Mouse (Mus musculus) WW6 (cell line): ENCODE measurements around the gene Prss41.
A peak's percentile ranks its signal among the peaks of the same experiment; 100 is the strongest.
"Not testable (repeated sequence)": the region's sequence is repeated elsewhere in the genome, so short reads cannot be mapped to it uniquely, and the experiment has no call there.

ENCODE experiments used
- DNase-seq: peaks from one replicate; pipeline ENCODE4 v3.0.0-alpha.2; 2013; ENCODE audit warnings: low read depth, low spot score

Prss41 gene

DNA sequence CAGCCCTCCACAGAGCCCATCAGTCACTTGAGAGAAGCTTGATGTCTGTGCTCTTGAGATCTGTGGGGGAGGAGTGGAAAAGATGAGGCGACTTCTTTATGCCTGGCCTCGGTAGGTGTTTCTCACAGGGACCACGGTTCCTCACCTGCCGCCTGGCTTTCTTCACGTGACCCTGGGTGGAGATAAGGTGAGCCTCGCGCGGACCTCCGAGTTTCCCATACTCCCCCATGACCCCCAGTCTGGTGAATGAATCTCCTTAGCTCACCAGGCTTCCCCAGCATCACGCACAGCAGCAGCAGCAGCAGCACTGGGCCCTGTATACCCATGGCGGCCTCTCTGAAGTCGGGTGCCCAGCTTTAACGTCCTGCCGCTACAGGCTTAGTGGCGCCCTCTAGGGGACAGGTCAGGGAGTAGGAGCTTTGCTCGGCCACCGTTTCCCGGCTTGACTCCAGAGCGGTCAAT, at the start of gene Prss41, which contains the start of gene Prss32:
TSS of gene Prss41 (minus strand) at position 361 of the 462 bp plus-strand sequence.
TSS of gene Prss32 (plus strand) at position 44 of the 462 bp plus-strand sequence.
- no peak for DNase-seq

DNA sequence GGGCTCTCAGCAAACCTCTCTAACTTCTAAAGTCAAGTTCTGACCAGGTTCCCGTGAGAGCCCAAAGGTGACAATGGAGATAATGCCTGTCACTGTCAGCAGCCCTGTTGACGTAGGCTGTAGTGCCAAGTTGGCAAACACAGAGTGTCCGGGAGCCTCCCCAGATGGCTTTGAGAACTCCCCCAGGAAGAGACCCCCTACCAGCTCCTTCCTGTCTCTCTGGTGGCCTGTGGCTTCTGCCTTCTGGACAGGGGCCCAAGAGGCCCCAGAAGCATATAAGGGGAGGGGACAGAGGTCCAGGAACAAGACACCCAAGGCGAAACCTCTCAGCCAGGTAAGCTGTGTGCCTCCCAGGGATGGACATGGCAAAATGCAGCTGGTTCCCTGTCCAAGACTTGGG, 36.6 kb upstream of the Prss41 start, which contains the start of the genes Dcpp1 and Dcpp2:
TSS of gene Dcpp1 (plus strand) at position 301 of the 400 bp plus-strand sequence.
TSS of gene Dcpp2 (plus strand) at position 305 of the 400 bp plus-strand sequence.
- DNase-seq: not testable (repeated sequence)

DNA sequence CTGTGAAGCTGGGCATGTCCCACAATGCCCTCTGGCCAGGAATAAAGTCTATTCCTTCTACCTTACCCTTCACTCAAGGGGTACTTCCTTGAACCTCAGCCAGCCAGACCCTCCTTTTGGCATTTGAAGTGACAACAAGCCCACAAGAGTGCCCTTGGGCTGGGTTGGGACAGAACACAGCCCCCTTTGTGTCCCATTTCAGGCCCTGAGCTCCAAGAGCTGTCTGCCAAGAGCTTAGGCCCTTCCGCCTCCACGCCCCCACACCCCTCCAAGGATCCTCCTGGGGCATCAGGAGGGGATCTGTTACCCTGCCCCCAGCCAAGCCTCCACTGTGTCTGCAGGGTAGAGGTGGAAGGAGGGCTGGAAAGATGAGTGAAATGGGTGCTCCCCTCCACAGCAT, 33.2 kb upstream of the Prss41 start:
- DNase-seq: no peak

DNA sequence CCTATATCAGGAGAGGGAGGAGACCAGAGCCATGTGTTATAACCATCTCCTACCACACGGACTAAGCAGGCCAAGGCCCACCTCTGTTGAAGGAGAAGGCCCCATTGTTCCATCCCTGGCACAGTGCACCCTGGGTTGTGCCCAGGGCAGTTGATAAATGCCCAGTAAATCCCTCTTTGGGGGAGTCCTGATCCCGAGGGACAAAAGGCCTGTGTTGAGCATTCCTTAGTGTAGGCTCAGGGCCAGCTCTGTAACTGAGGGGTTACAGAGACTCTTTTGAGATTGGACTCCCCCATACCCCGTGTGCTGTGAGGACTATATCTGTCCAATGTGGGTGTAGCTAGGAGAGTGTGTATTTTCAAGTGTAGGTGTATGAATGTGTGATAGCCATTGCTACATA, 32.8 kb upstream of the Prss41 start:
- no peak for DNase-seq

DNA sequence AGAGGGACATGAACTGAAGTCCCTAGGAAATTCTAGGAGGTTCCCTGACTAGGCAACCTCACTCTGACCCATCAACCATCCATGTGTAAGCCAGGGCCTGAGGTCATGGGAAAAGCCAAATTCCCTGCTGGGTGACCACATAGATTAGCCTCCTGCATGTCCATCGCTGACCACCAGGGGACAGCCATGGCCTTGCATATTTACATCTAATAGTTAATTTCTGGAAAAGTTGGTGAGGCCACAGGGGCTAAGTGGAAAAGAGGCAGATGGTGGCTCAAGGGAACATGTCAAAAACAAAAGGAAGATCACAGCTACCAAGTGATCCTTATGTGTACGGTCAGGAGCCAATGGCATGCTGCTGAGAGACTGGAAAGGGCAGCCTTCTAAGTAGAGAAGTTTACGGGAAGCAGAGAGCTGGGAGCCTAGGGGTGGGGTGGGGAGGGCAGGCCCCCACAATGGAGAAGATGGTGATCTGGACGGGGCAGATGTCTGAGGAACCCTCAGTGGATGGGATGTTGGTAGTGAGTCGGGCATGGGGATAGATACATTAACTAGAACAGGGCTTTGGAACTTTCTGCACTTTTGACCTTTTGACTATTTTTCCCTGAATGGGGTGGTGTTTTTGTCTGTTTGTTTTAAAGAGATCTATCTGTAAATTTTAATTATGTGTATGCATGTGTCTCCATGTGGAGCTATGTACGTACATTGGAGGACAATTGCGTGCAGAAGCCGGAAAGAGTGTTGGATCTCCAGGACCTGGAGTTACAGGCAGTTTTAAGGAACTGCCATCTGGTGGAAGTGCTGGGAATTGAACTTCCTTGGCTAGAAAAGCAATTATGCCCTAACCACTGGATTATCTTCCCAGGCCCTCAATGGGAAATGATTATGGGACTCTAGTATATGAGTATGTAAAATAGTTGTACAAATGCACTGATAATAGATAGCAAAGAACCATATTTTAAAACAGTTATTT, 30.2 kb upstream of the Prss41 start:
- DNase-seq: peak; percentile 26

DNA sequence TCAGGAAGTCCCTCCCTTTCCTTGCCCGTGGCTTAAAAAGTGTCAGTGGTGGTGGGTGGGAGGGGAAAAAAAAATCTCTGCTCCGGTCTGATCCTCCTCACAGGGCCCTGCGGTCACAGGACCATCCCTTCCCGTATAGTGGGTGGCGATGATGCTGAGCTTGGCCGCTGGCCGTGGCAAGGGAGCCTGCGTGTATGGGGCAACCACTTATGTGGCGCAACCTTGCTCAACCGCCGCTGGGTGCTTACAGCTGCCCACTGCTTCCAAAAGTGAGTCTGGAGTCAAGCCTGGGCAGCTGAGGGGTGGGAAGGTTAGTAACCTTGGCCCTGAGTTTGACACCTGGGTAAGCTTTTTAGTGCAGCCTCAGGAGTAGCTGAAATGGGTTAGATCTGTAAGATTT, 24.5 kb upstream of the Prss41 start:
- DNase-seq: no peak

DNA sequence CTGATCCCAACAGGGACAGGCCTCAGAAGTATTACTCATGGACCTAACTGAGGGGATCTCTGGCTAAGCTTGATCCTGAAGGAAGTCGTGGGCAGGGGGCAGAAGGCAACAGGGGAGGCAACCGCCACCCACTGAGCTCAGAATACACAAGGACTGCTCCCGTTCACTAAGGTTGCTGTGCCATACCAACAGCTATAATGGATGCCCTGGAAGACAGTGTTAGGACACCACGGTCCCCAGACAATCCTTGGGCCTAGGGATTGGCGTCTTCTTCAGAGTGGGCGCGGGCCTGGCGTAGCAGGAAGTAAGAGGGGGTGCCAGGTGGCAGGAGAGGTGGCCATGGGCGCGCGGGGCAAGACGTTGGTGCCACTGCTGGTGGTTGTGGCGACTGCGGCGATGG, 23.8 kb upstream of the Prss41 start, which contains the start of gene Prss21:
TSS of gene Prss21 (plus strand) at position 301 of the 400 bp plus-strand sequence.
- no peak for DNase-seq

DNA sequence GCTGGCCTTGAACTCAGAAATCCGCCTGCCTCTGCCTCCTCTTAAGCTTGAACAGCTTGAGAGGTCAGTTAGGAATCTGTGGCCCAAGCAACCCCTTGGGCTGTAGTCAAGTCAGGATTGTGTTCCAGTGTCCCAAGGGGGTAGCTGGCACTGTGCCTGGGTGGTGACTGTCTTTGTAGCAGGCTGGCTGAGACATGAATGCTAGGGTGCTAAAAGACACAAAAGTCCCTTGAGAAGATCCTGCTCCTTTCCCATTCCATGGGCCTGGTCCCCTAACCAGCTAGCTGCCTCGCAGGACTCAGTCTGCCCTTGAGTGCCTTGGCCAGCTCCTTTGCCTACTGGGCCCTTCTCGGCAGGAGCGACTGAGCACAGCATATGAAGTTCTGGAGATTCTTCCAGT, 19.0 kb upstream of the Prss41 start:
- DNase-seq: no peak

DNA sequence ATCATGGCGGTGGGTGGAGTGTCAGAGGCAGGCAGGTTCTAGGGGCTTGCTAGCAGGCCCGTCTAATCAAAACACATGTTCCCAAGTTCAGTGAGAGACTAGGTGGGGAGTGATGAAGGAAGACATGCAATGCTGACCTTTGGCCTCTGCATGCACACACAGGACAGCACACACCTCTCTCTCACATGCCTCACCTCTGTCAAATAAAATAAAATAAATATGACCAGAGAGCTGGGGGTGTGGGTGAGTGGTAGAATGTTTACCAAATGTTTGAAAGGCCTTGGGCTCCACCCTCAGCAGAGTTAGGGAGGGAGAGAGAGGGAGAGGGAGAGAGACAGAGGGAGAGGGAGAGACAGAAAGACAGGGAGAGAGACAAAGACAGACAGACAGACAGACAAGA, 13.9 kb upstream of the Prss41 start:
- DNase-seq: no peak

DNA sequence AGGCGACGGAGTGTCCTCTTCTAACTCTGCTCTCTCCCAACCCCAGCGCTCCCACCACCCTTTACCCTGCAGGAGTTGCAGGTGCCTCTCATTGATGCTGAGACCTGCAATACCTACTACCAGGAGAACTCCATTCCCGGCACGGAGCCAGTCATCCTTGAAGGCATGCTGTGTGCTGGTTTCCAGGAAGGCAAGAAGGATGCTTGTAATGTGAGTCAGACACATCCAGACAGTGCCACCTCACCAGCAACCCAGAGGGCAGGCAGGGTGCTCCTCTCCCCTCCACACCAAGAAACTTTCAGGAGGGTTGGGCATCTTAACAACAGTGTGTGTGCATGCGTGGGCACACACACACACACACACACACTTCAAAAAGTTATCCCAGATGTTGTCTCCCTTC, 13.2 kb upstream of the Prss41 start:
- no peak for DNase-seq

DNA sequence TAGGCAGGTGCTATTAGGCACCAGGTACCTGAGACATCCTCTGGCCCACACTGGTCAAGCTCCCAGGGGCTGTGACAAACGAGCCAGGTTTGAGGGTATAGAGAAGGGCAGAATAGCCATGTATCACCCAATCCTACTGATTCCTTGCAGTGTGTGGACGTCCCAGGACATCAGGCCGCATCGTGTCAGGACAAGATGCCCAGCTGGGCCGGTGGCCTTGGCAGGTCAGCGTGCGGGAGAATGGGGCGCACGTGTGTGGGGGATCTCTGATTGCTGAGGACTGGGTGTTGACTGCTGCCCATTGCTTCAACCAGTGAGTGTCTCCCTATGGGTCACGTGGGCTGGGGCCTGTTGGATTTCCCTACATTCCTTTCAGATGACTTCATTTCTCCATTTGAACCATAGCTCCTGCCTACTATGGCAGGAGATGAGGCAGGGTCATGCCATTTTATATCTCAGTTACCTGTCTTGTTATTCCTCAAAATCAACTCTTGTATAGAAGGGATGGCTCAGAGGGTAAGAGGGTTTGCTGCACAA, 10.3 kb upstream of the Prss41 start:
- DNase-seq: no peak

DNA sequence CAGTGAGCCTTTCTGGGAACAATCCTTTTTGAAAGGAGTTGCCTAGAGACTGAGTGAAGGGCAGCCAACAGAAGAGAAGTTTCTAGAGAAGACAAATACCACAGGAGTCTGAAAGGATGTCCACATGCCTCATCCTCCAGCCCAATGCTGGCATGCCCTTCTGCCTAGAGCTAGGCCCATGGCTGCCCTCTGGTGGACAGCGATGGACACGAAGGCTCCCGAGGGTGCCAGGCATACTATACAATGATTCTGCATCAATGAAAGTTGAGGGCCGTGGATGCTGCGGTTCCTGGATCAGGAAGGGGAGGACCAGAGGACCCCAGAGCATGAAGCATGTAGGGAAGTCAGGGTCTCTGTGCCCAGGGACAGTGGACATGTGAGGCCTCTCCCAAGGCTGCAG, 9.3 kb upstream of the Prss41 start:
- no peak for DNase-seq

DNA sequence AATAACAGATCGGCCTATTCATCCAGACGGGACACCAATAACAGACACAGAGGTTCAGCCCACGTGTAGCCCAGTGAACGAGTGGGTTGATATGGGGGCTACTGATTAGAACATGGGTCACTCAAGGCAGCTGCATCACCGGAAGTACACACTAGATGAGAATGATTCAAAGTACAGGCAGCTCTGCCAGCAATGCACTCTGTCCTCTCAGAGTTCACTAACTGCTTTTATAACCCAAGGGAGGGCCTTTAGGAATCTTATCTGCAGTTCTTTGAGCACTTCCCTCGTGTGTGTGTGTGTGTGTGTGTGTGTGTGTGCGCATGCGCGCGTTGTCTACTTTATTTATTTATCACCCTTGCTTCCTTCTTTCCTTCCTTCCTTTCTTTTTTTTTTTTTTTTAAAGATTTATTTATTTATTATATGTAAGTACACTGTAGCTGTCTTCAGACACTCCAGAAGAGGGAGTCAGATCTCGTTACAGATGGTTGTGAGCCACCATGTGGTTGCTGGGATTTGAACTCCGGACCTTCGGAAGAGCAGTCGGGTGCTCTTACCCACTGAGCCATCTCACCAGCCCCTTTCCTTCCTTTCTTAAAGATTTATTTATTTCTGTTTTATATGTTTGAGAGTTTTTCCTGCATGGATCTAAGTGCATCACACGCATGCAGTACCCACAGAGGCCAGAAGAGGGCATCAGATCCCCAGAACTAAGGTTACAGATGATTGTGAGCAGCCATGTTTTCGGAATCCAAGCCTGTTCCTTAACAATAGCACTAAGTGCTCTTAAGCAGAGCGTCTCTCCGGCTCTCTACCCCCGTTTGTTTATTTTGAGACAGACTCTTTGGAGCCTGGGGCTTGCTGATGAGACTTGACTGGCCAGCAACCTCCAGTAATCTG, 7.1 kb upstream of the Prss41 start:
- no peak for DNase-seq

DNA sequence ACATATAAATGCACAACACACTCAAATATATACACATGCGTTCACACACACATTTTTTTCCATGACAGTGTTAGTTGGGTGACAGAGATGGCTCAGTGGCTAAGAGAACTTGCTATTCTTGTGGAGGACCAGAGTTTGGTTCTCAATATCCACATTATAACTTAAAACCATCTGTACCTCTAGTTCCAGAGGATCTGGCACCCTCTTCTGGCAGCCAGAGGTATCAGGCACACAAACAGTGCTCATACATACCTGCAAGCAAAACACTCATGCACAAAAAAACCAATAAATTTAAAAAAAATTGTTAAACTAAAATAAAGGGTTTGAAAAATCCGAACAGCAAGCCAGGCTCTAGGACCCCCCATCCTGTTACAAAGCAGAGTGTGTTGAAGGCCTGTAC, 6.1 kb upstream of the Prss41 start:
- DNase-seq: no peak

DNA sequence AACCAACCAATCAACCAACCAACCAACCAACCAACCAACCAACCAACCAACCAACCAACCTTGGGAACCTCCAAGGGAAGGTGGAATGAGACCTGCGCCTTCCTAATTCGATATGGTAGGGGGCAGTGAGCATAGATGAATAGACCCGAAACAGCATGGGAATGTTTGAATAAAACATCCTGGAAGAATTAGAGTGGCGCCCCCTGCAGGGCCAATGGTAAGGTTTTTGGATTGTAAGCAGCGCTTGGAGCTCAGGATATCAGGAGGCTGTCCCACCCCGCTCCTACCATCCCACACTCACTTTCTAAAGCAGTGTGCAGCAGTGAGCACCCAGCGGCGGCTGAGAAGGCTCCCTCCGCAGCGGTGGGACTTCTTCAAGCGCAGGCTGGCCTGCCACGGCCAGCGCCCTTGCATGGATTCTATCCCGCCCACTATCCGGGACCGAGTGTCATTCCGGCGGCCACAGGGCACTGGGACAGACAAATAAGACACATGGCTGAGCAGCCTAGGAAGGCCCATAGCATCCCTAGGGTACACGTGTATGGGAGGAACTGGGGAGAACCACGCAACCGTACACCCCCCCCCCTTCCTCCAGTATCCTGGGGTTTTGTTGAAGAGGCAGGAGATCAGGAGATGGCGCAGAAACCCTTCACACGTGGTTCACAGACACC, 696 bp downstream of the Prss41 start:
- DNase-seq: no peak

DNA sequence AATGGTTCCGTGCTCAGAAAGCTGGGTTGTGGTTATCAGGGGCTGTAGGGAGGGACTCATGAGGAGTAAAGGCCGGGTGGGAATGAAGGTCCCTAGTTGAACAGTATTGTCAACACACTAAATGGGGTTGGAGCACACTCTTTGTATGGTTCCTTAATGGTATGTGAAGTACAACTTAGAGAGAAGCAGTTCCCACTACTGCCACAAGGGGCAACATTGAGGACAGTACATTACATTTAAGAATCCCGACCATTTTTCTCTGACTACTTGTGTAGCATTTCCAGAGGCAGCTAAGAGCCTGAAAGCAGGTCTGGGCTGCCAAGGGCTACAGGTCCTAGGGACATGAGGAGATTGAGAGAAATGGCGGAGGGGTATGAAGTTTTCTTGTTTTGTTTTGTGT, 2.8 kb downstream of the Prss41 start:
- no peak for DNase-seq

DNA sequence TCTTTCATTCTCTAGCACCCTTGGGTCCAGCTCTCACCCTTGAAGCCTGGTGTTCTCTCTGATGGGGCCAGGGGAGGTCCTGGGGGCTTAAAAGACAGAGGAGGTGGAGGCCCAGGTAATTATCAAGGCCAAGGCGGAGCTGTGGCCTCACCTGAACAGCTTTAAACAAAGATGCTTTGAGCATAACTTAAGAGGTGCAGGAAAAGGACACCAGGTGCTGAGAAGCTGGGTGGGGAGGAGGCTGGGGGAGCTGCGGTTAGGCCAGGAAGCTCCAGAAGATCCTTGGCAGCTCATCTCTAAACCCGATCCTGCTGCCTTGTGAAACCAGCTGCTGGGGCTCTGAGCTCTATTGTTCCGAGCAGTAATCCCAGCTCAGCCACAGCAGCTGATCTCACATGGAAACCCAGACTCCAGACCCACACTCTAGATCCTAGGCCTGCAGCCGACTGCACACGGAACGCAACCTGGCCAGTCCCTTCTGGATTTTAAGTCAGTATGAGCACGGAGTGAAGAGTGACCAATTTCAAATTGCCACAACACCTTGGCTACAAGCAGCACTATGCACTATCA, 7.9 kb downstream of the Prss41 start, which contains the start of gene Prss33:
TSS of gene Prss33 (minus strand) at position 51 of the 570 bp plus-strand sequence.
- DNase-seq: no peak

DNA sequence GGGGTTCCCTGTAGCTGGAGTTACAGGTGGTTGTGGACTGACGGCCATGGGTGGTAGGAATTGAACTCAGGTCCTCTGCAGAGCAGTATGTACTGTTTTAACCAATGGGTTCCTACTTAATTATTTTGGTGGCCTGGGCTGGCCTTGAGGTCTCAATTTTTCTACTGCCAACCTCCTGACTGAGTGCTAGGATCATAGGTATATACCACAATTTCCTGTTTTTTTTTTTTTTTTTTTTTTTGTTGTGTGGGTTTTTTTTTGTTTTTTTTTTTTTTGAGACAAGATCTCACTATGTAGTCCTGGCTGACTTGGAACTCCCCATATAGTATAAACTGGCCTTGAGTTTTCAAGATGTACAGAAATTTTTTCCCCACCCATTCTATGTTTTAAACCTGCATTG, 12.8 kb downstream of the Prss41 start:
- DNase-seq: no peak

DNA sequence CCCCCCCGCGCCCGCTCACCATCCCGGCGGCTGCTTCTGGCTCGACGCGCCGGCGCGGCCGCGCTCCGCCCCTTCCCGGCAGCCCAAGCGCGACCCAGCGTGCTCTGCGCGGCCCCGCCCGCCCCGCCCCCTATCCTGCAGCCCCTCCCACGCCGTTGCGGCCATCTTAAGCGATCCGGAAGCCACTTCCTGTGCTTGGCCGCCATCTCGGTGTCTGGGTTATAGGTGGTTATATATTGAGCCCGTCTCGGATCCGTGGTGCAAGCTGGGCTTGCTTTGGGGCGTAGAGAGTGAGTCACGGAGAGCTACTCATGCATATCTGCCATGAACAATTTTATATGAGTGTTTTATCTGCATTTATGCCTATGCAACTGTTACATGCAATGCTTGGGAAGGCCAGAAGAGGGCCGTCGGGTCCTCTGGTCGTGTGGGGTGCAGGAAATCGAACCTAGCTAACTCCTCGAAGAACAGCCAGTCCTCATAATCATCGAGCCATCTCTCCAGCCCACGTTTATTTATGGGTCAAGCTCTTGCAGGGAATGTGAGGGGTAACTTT, 14.8 kb downstream of the Prss41 start, which contains the start of gene Elob:
TSS of gene Elob (minus strand) at position 73 of the 556 bp plus-strand sequence.
- no peak for DNase-seq
